Mouse (Mus musculus) liver, postnatal 0 days (tissue): ENCODE measurements at regions not wholly inside any gene's neighbourhood (a gene's known extent, or its start where the extent isn't known, plus 50 kb on each side); places are given as distances from the start of the nearest gene placed in this dataset.

Experiments
- ATAC-seq: fragments of 200-750 bp; cut with Nextera tagmentation; 2 replicates; pipeline ENCODE4 v1.8.0; 2017; ENCODE audit warnings: mild to moderate bottlenecking, moderate library complexity
- DNase-seq: peaks from one replicate; pipeline ENCODE4 v3.0.0-alpha.2; 2016
- H3K27ac ChIP-seq: fragments of 300-500 bp; sonication (generic); 2 replicates; pipeline ENCODE4 v1.5.1; 2014; ENCODE audit warnings: antibody characterized with exemption, moderate library complexity, mild to moderate bottlenecking, low read depth
- H3K27me3 ChIP-seq: fragments of 300-500 bp; sonication (generic); 2 replicates; pipeline ENCODE4 v1.6.1; 2014; ENCODE audit warnings: low read length, control low read depth, mixed read lengths; ENCODE audit not compliant: insufficient read depth
- H3K36me3 ChIP-seq: fragments of 300-500 bp; sonication (generic); replicated peaks from 2 replicates; pipeline ENCODE4 v1.6.1; 2014; ENCODE audit warnings: mild to moderate bottlenecking, control low read depth, low read length, moderate library complexity, mixed read lengths; ENCODE audit not compliant: insufficient read depth
- H3K4me1 ChIP-seq: fragments of 300-500 bp; sonication (generic); 2 replicates; pipeline ENCODE4 v1.6.1; 2014; ENCODE audit warnings: antibody characterized with exemption, mild to moderate bottlenecking, control low read depth; ENCODE audit not compliant: insufficient read depth
- H3K4me2 ChIP-seq: fragments of 300-500 bp; sonication (generic); 2 replicates; pipeline ENCODE4 v1.6.1; 2014; ENCODE audit warnings: low read depth, mild to moderate bottlenecking, low read length, moderate library complexity, mixed read lengths
- H3K4me3 ChIP-seq: fragments of 300-500 bp; sonication (generic); 2 replicates; pipeline ENCODE4 v1.5.1; 2014; ENCODE audit warnings: low read depth, low read length
- H3K9ac ChIP-seq: fragments of 300-500 bp; sonication (generic); replicated peaks from 2 replicates; pipeline ENCODE4 v1.6.1; 2014; ENCODE audit warnings: mild to moderate bottlenecking, moderate library complexity
- H3K9me3 ChIP-seq: fragments of 300-500 bp; sonication (generic); 2 replicates; pipeline ENCODE4 v1.6.1; 2016; ENCODE audit warnings: mild to moderate bottlenecking, control low read depth, low read length, mixed read lengths
- CTCF ChIP-seq: sonication (generic); IDR thresholded peaks from 2 replicates; pipeline ENCODE4 v1.5.1; 2016; ENCODE audit warnings: antibody characterized with exemption, low read depth
- EP300 ChIP-seq: IDR thresholded peaks from 2 replicates; pipeline ENCODE4 v1.6.1; 2016; ENCODE audit warnings: antibody characterized with exemption, low read depth, mild to moderate bottlenecking
- WGBS: fragments of 180-500 bp; shearing (Covaris S2); extraction: QIAGEN DNeasy Blood & Tissue Kit; methylation state at CpG from one replicate; pipeline ENCODE4 v1.1.7; 2014; ENCODE audit not compliant: insufficient replicate concordance; 5-methylcytosine and 5-hydroxymethylcytosine counted together

DNA sequence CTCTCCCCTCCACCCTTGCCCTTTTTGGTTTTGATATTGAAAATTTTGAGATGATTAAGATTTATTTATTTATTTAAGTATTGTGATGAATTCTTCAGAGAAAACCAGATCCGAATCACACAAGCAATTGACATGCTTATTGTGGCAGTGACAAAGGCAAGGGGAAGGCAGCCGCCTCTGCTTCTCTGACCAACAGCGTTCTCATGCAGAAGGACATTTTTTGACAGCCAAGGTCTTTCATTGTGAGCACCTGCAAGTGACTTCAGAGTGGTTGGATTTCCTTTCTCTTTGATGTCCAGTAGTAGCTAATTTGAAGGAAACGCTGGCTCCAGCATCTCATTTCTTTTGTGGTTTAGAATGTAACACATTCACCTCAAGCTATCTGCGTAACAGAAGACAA lies 99.5 kb upstream of the Ccser1 start:
- TF ChIP-seq EP300 (no peak), CTCF (no peak)
- no peak overlapping the region for H3K4me2 ChIP-seq

DNA sequence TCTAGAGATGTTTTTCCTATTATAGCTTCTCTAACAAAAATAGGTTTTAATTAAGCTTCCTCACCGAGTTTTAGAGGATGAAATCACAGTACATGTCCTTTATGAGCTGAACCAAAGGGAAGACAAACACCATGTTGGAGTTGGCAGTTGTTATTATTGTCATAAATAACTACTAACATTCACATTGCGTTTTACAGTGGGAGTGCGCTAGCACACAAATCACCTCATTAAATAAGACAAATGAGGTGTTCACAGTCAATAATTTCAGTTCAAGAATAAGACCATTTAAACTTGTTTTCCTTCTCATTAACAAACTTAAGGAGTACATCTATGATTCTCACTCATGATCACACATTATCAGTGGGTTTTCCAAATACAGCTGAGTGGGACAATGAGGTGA lies 96.8 kb upstream of the Ccser1 start:
- no peak for ATAC-seq
- no peak for DNase-seq
- Histone ChIP-seq H3K27ac (no peak overlapping the region), H3K36me3 (no peaks in the 10 kb centered on the region), H3K4me2 (no peak overlapping the region), H3K4me1 (no peaks in the 10 kb centered on the region), H3K9me3 (no peaks in the 10 kb centered on the region), H3K9ac (no peak overlapping the region), H3K4me3 (no peak overlapping the region), H3K27me3 (no peaks in the 10 kb centered on the region)
- WGBS: 71% methylated on average over 3 of the region's 3 CpGs
- TF ChIP-seq EP300 (no peak), CTCF (no peak)

More for the DNA sequence above, 99.5 kb upstream of the Ccser1 start:
- Histone ChIP-seq H3K9ac (no peak overlapping the region), H3K27me3 (no peaks in the 10 kb centered on the region), H3K36me3 (no peaks in the 10 kb centered on the region), H3K9me3 (no peaks in the 10 kb centered on the region), H3K4me3 (no peak overlapping the region), H3K4me1 (no peaks in the 10 kb centered on the region), H3K27ac (no peak overlapping the region)
- WGBS: 79% methylated on average over 5 of the region's 5 CpGs
- ATAC-seq (no peak), DNase-seq (no peak)

DNA sequence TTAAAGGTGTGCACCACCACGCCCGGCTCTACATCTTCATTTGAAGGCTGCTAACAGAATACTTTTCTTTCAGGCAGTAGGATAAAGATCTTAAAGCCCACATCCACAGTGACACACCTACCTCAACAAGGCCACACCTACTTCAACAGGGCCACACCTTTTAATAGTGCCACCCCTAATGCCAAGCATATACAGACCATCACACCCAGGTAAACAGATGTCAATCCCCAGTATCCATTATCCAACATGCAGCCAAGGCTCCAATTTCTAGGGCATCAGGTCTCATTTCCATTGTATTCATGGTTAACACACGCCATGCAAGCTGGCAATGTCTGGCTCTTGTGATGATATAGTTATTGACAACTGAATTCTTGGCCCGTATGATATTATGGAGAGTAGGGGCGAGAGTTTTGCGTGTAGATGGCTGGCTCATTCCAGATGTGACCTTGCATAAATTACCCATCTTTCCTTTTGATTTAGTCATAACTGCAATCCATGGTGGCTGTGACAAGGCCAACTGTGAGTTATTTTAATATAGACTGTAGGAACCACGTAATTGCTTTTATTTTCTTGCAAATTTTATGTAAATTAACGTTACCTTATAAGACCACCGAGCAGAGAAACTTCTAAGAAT lies 80.7 kb upstream of the Ccser1 start:
- DNase-seq: no peak
- ATAC-seq: no peak
- Histone ChIP-seq H3K27ac (no peak overlapping the region), H3K4me1 (no peaks in the 10 kb centered on the region), H3K4me2 (no peak overlapping the region), H3K27me3 (no peaks in the 10 kb centered on the region), H3K4me3 (no peak overlapping the region), H3K9me3 (no peaks in the 10 kb centered on the region), H3K36me3 (no peaks in the 10 kb centered on the region), H3K9ac (no peak overlapping the region)
- TF ChIP-seq CTCF: no peak
- WGBS: 77% methylated on average over 9 of the region's 9 CpGs

DNA sequence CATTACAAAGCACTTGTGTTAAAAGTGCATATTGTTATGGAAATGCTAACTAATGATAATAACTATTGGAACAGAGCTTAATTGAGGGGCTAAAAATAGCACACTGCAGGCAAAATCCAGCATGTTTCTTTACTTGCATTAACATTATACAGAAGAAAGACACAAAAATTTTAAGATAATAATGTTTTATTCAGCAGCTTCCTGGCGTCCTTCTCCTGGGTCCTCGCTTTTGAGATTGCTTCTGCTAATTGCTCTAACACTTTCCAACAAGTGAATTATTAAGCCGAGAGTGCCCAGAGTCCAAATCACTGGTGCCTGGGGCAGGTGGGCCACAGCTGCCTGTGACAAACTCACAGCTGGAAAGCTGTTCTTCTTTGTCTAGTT lies 80.2 kb upstream of the Ccser1 start:
- H3K27ac ChIP-seq: no peak overlapping the region
- no peaks in the 10 kb centered on the region for H3K9me3 ChIP-seq
- H3K9ac ChIP-seq: no peak overlapping the region
- no peaks in the 10 kb centered on the region for H3K36me3 ChIP-seq
- no peaks in the 10 kb centered on the region for H3K27me3 ChIP-seq
- WGBS: 58% methylated on average over 3 of the region's 3 CpGs
- H3K4me1 ChIP-seq: no peaks in the 10 kb centered on the region
- TF ChIP-seq CTCF (no peak), EP300 (no peak)
- no peak for DNase-seq
- H3K4me2 ChIP-seq: no peak overlapping the region
- ATAC-seq: no peak
- no peak overlapping the region for H3K4me3 ChIP-seq

DNA sequence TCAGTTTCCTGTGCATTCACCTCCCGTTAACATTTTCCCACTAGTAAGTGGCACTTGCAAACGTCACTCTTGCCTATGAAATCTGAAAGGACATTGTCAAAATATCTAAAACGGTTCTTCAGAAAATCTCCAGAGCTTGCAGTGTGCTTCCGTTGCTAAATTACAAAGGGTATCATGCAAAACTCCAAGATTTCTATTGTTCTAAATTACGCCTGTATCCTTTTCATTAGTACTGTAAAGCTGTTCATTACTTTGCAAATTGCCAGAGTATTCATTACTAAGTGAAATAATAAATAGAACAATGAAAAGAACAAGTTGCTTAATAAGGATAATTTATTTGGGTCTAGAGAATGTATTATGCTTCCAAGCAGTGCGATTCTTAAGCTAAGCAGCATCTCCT lies 78.2 kb upstream of the Ccser1 start:
- no peaks in the 10 kb centered on the region for H3K27me3 ChIP-seq
- no peak overlapping the region for H3K4me2 ChIP-seq
- no peak overlapping the region for H3K27ac ChIP-seq
- no peak for DNase-seq
- TF ChIP-seq CTCF (no peak), EP300 (no peak)
- H3K9me3 ChIP-seq: no peaks in the 10 kb centered on the region
- no peaks in the 10 kb centered on the region for H3K4me1 ChIP-seq
- 72% methylated on average over 6 of the region's 6 CpGs for WGBS
- H3K9ac ChIP-seq: no peak overlapping the region
- ATAC-seq: no peak
- H3K4me3 ChIP-seq: no peak overlapping the region
- H3K36me3 ChIP-seq: no peaks in the 10 kb centered on the region

DNA sequence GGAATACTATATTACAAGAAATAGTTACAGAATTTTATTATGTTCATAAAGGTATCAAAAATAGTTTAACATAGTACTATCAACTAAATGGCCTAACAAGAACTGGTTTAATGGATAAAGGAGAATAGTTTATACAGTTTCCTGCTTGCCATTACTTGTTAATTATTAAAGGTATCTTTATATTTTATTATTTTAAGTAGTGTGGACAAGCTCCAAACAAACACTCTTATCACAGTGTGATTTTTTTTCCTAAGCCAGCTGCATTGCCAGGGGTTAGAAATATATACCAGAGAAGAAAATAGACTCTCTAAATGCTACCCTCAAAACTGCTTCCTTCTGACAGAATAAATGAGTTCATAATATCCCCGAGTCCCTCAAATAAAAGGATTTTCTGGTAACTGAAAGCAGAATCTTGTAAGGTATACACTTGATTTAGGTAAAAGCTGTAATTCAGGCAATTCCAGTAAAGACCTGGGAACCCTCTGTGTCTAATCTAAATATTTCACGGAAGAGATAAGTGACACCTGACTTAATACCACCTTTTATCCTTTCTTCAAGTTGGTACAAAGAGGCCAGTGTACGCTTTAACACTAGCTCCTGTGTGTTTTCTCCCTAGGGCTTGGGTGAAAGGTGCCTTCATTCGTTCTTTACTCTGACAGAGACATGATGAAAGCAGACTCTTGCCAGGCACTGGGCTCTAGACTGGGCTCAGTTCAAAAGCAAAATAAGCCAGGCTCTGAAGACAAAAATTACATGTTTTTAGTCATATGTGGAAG lies 76.5 kb upstream of the Ccser1 start:
- Histone ChIP-seq H3K4me1 (no peaks in the 10 kb centered on the region), H3K27me3 (no peaks in the 10 kb centered on the region), H3K4me2 (no peak overlapping the region), H3K9me3 (no peaks in the 10 kb centered on the region), H3K36me3 (no peaks in the 10 kb centered on the region), H3K9ac (no peak overlapping the region), H3K27ac (no peak overlapping the region), H3K4me3 (no peak overlapping the region)
- DNase-seq (no peak), ATAC-seq (no peak)
- 67% methylated on average over 4 of the region's 4 CpGs for WGBS
- no peak for TF ChIP-seq CTCF
- TF ChIP-seq EP300: no peak
